Mouse (Mus musculus): ENCODE measurements around the gene Gm3264.
"Not testable (repeated sequence)": the region's sequence is repeated elsewhere in the genome, so short reads cannot be mapped to it uniquely, and the experiment has no call there.

GRCm38 (mm10) chr14:4855299-4855980 is at the start of gene Gm3264:
- TF ChIP-seq HCFC1 (IDR thresholded peaks at IDR 0.05; ENCODE audit: borderline replicate concordance, insufficient read depth, low read length); MAFK (IDR thresholded peaks at IDR 0.05; ENCODE audit: insufficient read depth, low read depth, low read length); ZNF384 (IDR thresholded peaks at IDR 0.05; ENCODE audit: low read depth, low read length); CHD2 (IDR thresholded peaks at IDR 0.05; ENCODE audit: low read depth, low read length): not testable (repeated sequence)
